ENCODE assay signal across 9 mouse cellular contexts in genomic region chr9:117872021-117872386, GRCm38 (mm10).
DNase-seq lines count a peak whose midpoint lies in the region; ATAC-seq and TF ChIP-seq lines count a peak whose summit lies in the region.
"Had no signal": no experiment of that assay in that cellular context is flagged by ENCODE, and none has a peak within 500 bp of the region (broad histone marks: within the 10 kb centered on the region; RNA-seq: fewer than 3 reads in every experiment).

No protein-coding gene starts in this region.

- TF ChIP-seq EP300 in liver, postnatal 0 days (IDR thresholded peaks at IDR 0.05; ENCODE audit: low read depth) = no peak

- peaks cover 42% of the 10 kb centered on the region for H3K27me3 ChIP-seq in liver, postnatal 0 days (ENCODE audit: insufficient read depth, low read length)

- no peak overlapping the region for H3K27ac ChIP-seq in left cerebral cortex, adult 2 months
- no peak overlapping the region for H3K27ac ChIP-seq in liver, postnatal 0 days (ENCODE audit: low read depth)
- H3K27ac ChIP-seq: liver, embryonic 14.5 days had no signal

- 1% methylated on average over 15 of the region's 15 CpGs for whole genome bisulfite sequencing in liver, postnatal 0 days (ENCODE audit: insufficient replicate concordance)

- DNase-seq in left cerebral cortex, adult 2 months (ENCODE audit: extremely low spot score in 1 of 2, low spot score in 2 of 2) = peak in 1 of 2 experiments; percentile 42
- no peak for DNase-seq in left cerebral cortex, postnatal 10 days (ENCODE audit: extremely low spot score in 1 of 2, low spot score in 2 of 2)
- peak; percentile 12 for DNase-seq in cerebellum, adult 9-10 months
- no peak for DNase-seq in liver, postnatal 0 days
- DNase-seq in urinary bladder, postnatal 36 days (ENCODE audit: low spot score in 2 of 2) = no peak
- DNase-seq in spleen, postnatal 14 days (ENCODE audit: low spot score in 2 of 2) = no peak
- no peak for DNase-seq in urinary bladder, postnatal 4 days (ENCODE audit: low spot score in 2 of 2)

- no peak for TF ChIP-seq CTCF in left cerebral cortex, adult 2 months (IDR thresholded peaks at IDR 0.05)
- no peak for TF ChIP-seq CTCF in liver, postnatal 0 days (IDR thresholded peaks at IDR 0.05; ENCODE audit: low read depth)

- peak overlapping the region; percentile 52 for H3K4me3 ChIP-seq in left cerebral cortex, adult 2 months
- H3K4me3 ChIP-seq in liver, postnatal 0 days (ENCODE audit: low read depth, low read length) = peak overlapping the region; percentile 30; the same call in 1 of the 2 replicates

- no peaks in the 10 kb centered on the region for H3K4me1 ChIP-seq in liver, postnatal 0 days (ENCODE audit: insufficient read depth)

- H3K4me2 ChIP-seq in liver, postnatal 0 days (ENCODE audit: low read depth, low read length) = peak overlapping the region; percentile 56

- H3K36me3 ChIP-seq in liver, postnatal 0 days (replicated peaks; ENCODE audit: insufficient read depth, low read length) = no peaks in the 10 kb centered on the region

- H3K9me3 ChIP-seq in liver, postnatal 0 days (ENCODE audit: low read length) = no peaks in the 10 kb centered on the region

- ATAC-seq in granulocyte monocyte progenitor cell, adult 5-6 weeks (replicated peaks; ENCODE audit: poor library complexity, severe bottlenecking) = peak; percentile 36; the same call in 1 of the 2 replicates
- ATAC-seq in liver, postnatal 0 days = no peak

- intact Hi-C loops in left cerebral cortex, adult 2 months (cut with DNase I) = no loop called here
- intact Hi-C loops in left cerebral cortex, postnatal 10 days (cut with DNase I) = no loop called here

- no peak overlapping the region for H3K9ac ChIP-seq in liver, postnatal 0 days (replicated peaks)
- H3K9ac ChIP-seq: liver, embryonic 14.5 days had no signal
